Mouse (Mus musculus) megakaryocyte-erythroid progenitor cell, adult 5-6 weeks (primary cell): ENCODE data around the gene Tollip. TPM values are rescaled to one million over a fixed set of nuclear protein-coding genes. Genes with fewer than 3 reads are reported as not detected.
A peak's percentile ranks its signal among the peaks of the same experiment; 100 is the strongest.

Experiments
- ATAC-seq: replicated peaks from 2 replicates; pipeline ENCODE4 v1.8.0; 2016; ENCODE audit warnings: mild to moderate bottlenecking, inconsistent platforms; ENCODE audit not compliant: severe bottlenecking, poor library complexity, low FRiP score, low TSS enrichment
- total RNA-seq, 2 experiments: library from RNA; stranded (forward) in 1 of 2; stranded (reverse) in 1 of 2; fragments of 200-1000, 215-1000 nt in 1 of 2; fragments of >200 nt in 1 of 2; fragmentation: Nextera tagmentation in 1 of 2; gene quantifications; 2 replicates each; pipeline ENCODE4 v1.2.3; 2014 to 2017

Gene Tollip
- total RNA-seq (2014; fragmentation: Nextera tagmentation) (24.6 and 41.1 TPM in 2 replicates), total RNA-seq (2017) (25.2 and 27.0 TPM in 2 replicates)

DNA sequence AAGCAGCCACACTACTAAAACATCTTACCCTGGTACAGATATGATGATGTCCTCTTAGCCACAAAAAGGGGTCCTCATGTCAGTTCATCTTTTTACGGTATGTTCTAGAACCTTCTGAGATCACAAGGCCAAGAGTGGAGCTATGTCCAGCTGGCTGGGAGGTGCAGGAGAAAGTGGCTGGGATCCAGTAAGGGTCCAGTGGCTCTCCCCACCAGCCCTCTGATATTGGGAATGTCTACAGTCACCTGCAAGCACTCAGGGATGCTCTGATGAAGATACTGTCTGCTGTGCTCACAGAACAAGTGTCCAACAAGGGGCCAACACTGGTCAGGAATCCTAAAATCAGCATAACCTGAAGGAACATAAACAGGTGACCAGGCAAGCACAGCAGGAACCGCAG is at the start of gene Tollip:
TSS of gene Tollip (minus strand) at position 101 of the 400 bp plus-strand sequence.
- ATAC-seq, result no peak

- no peak for ATAC-seq
Observed at GRCm38 (mm10) chr7:141966281-141966680, 48.0 kb upstream of the Tollip start.

DNA sequence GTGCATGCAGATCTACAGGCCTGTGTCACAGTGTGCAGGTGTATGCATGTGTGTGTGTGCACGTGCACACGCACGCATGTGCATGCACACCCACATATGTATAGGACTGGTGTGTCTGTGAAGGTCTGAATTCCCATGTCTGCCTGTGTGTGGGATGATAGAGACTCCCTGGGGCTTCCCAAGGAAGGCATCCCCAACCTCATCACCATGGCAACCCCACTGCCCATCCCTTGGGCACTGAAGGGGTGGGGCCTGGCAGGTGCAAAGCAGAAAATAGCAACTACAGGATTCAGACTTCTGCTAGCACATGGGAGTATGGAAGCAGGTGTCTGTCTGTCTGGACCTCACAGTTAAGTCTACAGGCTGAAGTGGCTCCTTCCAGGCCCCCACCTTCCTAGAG is 44.2 kb upstream of the Tollip start:
- no peak for ATAC-seq

GRCm38 (mm10) chr7:141961491-141961890 is 43.2 kb upstream of the Tollip start:
- no peak for ATAC-seq

- no peak for ATAC-seq
Observed at GRCm38 (mm10) chr7:141960926-141961325, 42.6 kb upstream of the Tollip start.

- ATAC-seq, result no peak
Observed at GRCm38 (mm10) chr7:141959133-141959532, 40.8 kb upstream of the Tollip start.

GRCm38 (mm10) chr7:141958211-141958610 is 39.9 kb upstream of the Tollip start:
- no peak for ATAC-seq

DNA sequence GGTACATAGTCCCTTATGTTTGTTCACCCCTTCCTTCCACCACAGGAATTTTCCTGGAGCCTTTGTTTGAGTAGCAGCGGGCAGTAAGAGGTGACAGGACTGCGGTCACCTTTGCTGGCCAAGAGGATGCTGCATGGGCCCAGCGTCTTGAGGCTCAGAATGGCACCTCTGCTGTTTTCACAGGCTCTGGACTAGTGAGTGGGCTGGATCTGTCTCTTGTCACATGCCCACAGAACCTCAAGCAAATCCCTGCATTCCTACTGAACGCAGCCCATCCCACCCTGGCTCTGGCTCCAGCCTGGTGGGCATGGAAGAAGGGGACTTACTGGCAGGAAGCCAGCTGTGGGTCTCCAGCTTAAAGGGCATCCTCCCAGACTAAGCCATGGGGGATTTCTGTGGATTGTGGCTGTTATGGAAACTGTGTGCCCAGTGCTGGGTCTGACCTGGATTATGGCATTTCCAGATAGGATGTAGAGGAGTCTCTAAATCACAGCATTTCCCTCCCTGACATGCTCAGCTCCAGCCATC is 39.3 kb upstream of the Tollip start:
- no peak for ATAC-seq

- no peak for ATAC-seq
Observed at GRCm38 (mm10) chr7:141956174-141956566, 37.9 kb upstream of the Tollip start.

DNA sequence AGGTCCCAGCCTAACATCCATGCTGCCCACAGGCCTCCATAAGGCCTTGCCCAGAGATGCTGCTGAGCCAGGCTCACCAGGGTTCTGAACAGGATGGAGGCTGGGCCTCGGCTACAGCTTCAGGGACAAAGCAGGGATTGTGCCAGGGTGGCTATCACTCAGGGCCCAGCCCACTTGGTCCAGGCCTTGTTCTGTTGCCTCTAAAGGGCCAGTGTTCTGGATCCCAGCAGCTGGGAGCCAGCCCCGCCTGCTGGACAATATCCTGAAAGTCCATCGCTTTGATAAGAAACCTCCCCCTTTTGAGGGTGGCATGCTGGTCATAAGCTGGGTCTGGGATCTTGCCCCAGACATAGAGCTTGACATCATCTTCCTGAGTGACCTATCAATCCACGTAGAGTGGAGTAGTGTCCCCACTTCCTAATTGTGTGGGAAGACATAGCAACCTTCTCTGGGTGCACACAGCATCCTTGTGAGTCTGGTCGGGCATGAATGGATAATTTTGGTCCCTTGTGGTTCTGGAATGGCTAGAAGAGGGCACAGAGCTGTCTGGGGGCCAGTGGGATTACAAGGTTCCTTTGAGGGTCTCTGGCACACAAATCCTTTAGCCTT is 37.4 kb upstream of the Tollip start:
- no peak for ATAC-seq

GRCm38 (mm10) chr7:141953616-141954015 is 35.3 kb upstream of the Tollip start:
- no peak for ATAC-seq

GRCm38 (mm10) chr7:141952920-141953319 is 34.6 kb upstream of the Tollip start:
- no peak for ATAC-seq

DNA sequence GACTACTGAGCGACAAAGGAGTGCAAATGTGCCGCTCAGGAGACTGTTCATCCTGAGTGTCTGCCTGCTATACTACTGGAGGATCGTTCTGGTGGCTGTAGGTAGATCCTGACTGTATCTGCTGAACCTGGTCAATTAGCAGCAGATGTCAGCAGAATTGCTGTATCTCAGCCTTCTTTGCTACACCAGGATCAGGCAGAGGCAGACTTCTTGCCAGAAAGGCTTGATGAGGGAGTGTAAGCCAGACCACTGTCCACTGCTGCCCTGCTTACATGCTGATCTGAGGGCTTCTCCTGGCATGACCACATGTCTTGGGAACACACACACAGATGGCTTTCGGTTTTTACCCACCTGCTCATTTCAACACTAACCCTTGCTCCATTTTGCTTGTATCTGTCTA is 33.5 kb upstream of the Tollip start:
- ATAC-seq, result no peak

DNA sequence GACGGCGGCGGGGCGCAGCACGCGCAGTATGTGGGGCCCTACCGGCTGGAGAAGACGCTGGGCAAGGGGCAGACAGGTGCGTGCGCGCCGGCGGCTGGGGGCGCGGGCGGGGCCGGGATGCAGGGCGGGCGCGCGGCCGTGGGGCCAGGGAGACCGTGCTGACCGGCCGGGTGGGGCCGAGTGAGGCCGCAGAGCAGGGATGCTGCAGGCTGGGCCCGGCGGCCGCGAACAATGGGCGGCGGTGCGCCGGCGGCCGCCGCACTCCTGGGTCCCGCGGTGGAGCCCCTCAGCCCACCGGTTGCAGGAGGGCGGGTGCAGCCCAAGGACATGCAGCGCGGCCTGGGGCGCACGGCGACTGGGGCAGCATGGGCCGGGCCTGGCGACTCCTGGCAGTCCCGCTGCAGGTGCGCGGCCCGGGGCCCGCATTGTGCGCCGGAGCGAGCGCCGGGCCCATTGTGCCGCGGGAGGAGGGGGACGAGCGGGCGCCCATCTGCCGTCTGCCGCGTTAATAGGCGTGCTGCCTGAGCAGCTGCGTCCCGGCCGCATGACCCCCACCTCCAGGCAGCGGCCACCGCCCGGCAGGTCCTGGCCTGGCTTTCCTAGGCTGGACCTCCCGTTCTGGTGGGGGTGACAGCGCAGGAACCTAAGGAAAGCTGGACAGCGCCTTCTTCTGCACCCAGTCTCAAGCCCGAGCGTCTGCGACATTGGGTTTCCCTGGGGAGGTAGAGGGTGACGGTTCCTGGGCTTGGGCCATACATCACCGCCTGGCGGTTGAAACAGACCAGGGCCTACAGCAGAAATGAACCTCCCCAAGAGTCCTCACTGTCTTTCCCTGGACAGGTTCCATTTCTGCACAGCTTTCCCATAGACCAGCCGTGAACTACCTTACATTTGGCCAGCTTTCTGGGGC is 32.1 kb upstream of the Tollip start:
- ATAC-seq, result no peak

- ATAC-seq, result no peak
Observed at GRCm38 (mm10) chr7:141949799-141950103, 31.4 kb upstream of the Tollip start.

- ATAC-seq, result peak; percentile 99
Observed at GRCm38 (mm10) chr7:141948906-141949798, 30.8 kb upstream of the Tollip start, which contains the start of gene Brsk2. Brsk2 (plus strand) TSS chr7:141949751.

- no peak for ATAC-seq
Observed at GRCm38 (mm10) chr7:141948045-141948444, 29.7 kb upstream of the Tollip start.

- no peak for ATAC-seq
Observed at GRCm38 (mm10) chr7:141947512-141947911, 29.2 kb upstream of the Tollip start.

GRCm38 (mm10) chr7:141945927-141946326 is 27.6 kb upstream of the Tollip start:
- no peak for ATAC-seq

DNA sequence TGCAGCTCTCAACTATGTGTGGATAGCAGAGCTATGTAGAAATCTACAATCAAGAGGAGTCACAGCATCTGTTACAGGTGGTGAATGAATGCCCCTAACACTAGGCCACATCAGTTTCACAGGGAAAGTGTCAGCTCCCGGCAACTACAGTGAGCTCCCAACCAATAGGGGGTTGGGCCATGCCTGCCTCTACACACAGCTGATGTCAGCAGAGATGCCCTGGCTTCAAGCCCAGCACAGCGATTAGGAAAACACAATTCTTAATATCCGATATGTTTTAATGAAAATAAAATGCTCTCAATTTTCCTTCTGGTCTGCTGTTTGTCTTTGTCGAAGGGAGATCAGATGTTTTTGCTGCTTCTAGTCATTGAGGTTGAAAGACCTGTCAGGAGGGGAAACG is 25.1 kb upstream of the Tollip start:
- no peak for ATAC-seq
